Mouse (Mus musculus) layer of hippocampus, postnatal 14 days (tissue): ENCODE data around the gene Gm10337. TPM values are rescaled to one million over a fixed set of nuclear protein-coding genes. Genes with fewer than 3 reads are reported as not detected.
A peak's percentile ranks its signal among the peaks of the same experiment; 100 is the strongest.

Source experiments
- DNase-seq, 2 experiments: peaks; one replicate each; pipeline ENCODE4 v3.0.0; 2021 to 2022; ENCODE audit warnings: low spot score in 2 of 2, mixed read lengths in 1 of 2
- long read RNA-seq, 2 experiments: library from polyadenylated mRNA; stranded (forward); transcript quantifications; one replicate each; pipeline ENCODE4 v2.0.0; 2021
- total RNA-seq, 2 experiments: library from RNA; stranded (reverse); gene quantifications; 2 replicates each; pipeline ENCODE4 v1.2.3; 2021

Gene Gm10337
- total RNA-seq: not detected
- long read RNA-seq, experiment 1: 0 reads
- long read RNA-seq, experiment 2: 0 reads

DNA sequence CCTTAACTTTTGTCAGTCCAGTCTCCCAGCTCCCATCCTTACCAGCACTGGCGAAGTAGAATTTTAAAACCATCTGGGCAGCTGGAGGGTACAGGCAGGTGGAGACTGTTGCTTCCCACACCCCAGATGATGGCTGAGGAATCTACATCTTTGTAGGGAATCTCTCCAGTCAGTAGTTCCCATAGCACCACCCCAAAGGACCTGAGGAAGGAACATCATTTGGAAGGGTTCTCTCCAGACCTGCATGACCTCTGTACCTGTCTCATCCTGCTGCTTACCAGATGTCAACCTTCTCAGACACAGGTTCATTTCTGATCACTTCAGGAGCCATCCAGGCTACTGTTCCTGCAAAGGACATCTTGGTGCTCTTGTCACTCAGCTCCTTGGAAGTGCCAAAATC is at the start of gene Gm10337:
TSS of gene Gm10337 (plus strand) at position 276 of the 400 bp plus-strand sequence.
- no peak for DNase-seq

DNA sequence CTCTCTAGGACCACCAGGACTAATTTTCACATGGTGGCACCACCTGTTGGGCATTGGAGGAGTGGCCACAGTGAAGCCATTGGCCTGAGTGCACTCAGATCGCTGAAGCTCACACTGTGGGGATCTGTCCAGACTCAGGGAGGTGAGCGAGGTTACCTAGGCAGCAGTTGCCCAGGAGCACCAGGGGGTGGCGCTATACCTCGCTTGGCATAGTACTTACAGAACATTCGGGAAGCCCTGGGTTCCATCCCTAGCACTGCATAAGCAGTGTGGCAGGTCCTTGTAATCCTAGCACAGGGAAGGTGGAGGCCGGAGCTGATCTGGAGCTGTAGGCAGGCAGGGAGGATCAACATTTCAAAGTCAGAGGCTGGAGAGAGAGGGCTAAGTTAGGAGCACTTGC is 47.5 kb upstream of the Gm10337 start:
- no peak for DNase-seq

DNA sequence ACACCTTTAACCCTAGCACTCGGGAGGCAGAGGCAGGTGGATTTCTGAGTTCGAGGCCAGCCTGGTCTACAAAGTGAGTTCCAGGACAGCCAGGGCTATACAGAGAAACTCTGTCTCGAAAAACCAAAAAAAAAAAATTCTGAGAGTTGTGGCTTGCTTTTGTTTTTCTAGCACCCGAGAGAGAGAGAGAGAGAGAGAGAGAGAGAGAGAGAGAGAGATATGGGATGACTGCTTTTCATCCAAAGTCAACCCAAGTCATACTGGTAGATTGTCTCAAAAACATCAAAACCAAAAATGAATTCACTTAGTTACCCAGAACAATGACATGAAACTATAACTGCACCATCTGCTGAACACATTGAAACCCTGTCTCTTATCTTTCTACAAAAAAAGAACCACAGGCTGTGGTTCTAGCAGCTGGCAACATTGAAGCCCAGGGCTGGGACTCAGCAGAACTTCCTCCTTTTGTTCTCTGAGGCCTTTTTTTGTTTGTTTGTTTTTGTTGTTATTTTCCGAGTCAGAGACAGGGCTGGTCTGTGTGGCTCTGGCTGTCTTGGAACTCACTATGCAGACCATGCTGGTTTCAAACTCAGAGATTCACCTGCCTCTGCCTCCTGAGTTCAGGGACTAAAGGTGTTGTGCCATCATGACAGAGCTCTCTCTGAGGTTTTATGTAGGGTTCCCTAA is 45.3 kb upstream of the Gm10337 start:
- DNase-seq: no peak

GRCm38 (mm10) chr15:102458904-102459317 is 44.6 kb upstream of the Gm10337 start, which contains the start of gene Prr13:
TSS of gene Prr13 (plus strand) at chr15:102459028.
- DNase-seq: peak; percentile 73 to 88

- no peak for DNase-seq
Measured at GRCm38 (mm10) chr15:102459381-102459780, 44.1 kb upstream of the Gm10337 start.

- no peak for DNase-seq
Measured at GRCm38 (mm10) chr15:102459847-102460246, 43.7 kb upstream of the Gm10337 start.

DNA sequence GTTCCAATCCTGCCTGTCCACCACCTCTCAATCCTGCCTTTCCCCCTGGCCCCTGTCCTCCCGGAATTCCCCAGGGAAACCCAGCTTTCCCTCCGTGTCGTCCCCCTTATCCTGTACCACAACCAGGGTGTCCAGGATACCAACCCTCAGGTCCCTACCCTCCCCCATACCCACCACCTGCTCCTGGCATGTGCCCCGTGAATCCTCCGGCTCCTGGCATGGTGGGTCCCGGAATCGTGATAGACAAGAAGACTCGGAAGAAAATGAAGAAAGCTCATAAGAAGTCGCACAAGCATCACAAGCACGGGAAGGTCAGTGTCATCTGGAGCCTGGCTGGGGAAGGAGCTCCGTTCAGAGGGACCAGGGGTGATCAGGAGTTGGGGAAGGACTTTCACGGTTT is 43.1 kb upstream of the Gm10337 start:
- DNase-seq: no peak

DNA sequence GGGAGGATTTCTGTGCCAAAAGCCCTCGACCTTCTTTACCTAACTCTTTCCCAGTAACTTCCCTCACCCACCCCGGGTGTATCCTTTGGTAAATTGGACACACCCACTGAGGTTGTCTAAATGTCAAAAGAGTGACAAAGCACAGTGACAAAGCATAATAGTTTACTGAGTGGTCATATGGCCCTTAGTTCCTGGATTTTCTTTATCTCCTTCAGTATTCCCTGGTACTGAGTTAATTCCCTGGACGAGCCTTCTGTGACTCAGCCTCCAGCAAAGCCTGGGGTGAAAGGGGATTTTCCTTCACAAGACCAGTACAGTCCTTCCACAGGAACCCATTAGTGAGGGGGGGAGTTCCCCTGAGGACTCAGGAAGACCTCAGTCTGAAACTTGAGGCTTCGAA is 42.6 kb upstream of the Gm10337 start:
- no peak for DNase-seq

DNA sequence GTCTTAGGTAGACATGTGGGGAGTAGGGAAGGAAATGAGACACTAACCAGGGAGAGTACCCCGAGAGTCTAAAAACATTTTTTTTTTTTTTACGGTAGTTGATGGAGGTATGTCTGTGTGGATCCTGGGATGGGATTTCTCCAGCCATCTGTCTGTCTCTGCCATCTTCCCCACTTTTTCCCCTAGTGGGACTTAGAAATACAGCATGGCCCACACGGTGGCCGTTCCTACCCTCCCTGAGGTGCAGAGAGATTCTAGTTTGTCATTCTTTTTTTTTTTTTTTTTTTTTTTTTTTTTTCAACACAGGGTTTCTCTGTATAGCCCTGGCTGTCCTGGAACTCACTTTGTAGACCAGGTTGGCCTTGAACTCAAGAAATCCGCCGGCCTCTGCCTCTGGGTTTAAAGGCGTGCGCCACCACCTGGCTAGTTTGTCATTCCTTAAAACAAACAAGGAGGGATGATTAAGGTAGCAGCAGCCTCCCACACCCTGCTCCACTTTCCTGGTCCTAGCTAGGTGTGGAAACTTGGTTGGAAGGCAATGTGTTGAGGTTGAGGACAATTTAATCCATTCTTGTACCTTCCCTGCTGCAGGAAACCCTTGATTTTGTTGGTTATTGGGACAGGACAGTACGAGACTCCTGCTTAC is 42.0 kb upstream of the Gm10337 start:
- no peak for DNase-seq

DNA sequence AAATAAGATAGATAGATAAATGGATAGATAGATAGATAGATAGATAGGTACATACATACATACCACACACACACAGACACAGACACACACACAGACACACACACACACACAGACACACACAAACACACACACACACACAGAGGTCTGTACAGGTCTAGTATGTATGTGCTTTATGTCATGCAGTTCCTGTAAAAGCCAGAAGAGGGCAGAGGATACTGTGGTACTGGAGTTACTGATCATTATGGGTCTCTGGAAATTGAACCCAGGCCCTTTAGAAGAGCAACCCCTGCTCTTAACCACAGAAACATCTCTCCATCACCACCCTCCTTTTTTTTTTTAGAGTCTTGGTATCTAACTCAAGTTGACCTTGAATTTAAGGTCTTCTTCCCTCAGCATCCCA is 39.9 kb upstream of the Gm10337 start:
- no peak for DNase-seq

- no peak for DNase-seq
Measured at GRCm38 (mm10) chr15:102468675-102469370, 34.7 kb upstream of the Gm10337 start.

DNA sequence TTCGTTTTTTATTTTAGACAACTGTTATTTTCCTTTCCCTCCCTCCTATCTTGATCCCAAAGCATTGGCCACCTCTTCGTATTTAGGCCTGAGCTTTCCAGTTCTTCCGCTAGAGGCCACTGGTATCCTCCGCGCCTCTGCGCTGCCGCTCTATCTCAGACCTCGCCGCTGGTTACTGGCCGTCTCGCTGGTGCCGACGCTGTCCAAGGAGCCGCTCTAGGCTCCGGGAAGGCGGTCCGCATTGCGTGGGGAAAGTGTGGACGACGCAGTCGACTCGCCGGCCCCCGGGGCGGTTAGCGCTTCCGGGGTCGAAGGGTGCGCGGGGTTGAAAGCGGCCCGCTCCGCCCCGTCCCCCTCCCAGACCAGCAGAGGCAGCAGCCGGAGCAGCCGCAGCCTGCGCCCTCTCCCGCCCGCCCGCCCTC is 33.3 kb upstream of the Gm10337 start, which contains the start of gene Pcbp2:
TSS of gene Pcbp2 (plus strand) at position 357 of the 422 bp plus-strand sequence.
- DNase-seq: peak; percentile 94 to 97

GRCm38 (mm10) chr15:102470605-102471294 is 32.8 kb upstream of the Gm10337 start:
- peak; percentile 78 to 85 for DNase-seq

- DNase-seq: no peak
Measured at GRCm38 (mm10) chr15:102471295-102471645, 32.3 kb upstream of the Gm10337 start.

DNA sequence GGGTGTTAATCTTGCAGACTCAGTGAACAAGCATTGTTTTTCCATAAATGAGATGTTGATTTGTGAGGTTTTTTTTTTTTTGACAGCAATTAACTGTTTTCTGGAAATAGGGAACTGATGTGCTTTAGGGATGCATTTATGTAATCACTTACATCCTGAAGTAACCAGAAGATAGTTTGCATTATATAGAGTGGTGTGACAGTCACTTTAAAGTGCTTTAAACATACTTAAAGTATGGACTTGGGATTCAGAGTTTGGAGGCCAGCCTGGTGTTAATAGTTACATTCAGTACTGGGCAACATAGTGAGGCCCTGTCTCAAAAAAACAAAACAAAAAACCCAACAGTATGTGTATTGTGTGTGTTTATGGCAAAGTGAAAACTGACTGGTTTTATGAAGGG is 31.8 kb upstream of the Gm10337 start:
- DNase-seq: no peak

- DNase-seq: no peak
Measured at GRCm38 (mm10) chr15:102473246-102473645, 30.3 kb upstream of the Gm10337 start.

GRCm38 (mm10) chr15:102474520-102474919 is 29.0 kb upstream of the Gm10337 start:
- DNase-seq: no peak

DNA sequence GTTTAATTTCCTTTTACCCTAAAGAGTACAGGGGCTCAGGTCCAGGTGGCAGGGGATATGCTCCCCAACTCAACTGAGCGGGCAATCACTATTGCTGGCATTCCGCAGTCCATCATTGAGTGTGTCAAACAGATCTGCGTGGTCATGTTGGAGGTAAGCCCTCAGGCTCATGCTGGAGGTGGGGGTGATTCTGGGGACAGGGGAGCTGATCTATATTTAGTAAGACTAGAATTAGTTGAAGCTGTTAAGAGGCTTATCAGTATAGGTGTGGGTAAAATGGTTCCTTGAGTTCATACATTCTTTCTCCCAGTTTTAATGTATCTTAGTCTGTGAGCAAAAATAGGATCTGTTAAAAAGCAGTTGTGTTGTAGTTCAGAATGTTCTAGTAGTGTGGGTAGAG is 20.4 kb upstream of the Gm10337 start:
- DNase-seq: no peak

- DNase-seq: no peak
Measured at GRCm38 (mm10) chr15:102485853-102486252, 17.7 kb upstream of the Gm10337 start.

DNA sequence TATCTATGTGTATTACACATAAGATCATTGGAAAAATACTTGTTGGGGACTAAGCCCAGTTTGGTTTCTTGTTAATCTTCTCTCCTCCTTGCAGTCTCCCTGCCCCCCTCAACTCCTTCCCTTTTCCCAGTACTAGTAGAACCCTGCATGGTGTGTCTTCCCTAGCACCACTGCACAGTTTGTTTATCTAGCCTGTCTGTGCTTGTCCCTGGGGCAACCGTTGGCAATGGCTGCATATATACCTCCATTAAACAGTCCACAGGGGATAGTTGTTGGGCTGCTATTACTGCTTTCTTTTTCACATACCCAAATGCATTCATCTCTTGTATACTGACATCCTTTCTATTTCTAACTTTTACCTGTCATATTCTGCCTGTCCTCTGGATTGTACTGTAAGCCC is 15.9 kb upstream of the Gm10337 start:
- DNase-seq: no peak

- peak in 1 of 2 experiments; percentile 60 for DNase-seq
Measured at GRCm38 (mm10) chr15:102498322-102498721, 5.2 kb upstream of the Gm10337 start.
